Mouse (Mus musculus): ENCODE results near the gene Syk. TPM values are rescaled to one million over a fixed set of nuclear protein-coding genes. Genes with fewer than 3 reads are reported as not detected.

Gene Syk
- polyA plus RNA-seq, 1 experiment from 2014 or later = 4.3 TPM

DNA sequence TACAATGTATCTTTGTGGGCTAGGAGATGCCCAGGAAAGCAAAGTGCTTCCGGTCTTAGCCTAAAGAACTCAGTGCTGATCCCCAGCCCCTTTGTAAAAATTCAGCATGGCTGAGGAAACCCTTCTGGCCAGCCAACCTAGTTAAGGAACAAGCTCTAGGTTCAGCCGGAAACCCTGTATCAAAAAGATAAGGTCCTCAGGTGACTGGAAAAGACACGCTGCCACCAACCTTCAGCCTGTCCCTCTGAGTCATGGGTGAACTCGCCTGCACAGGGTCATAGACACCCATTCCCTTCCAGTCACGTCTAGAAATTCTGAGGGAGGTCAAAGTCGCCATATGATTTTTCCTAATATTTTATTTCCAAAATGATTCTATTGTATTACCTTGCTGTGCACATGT is 109.3 kb downstream of the Syk start:
- no peaks in the 10 kb centered on the region for H3K4me1 ChIP-seq (ENCODE audit: insufficient read depth, low read depth, low read length)
- no peak overlapping the region for H3K4me3 ChIP-seq (ENCODE audit: low read depth, low read length)
- H3K27ac ChIP-seq (ENCODE audit: low read length) = no peak overlapping the region
- no peaks in the 10 kb centered on the region for H3K27me3 ChIP-seq (replicated peaks; ENCODE audit: insufficient read depth, low read length)
- H3K9me3 ChIP-seq (ENCODE audit: low read length) = no peaks in the 10 kb centered on the region
- H3K4me2 ChIP-seq (replicated peaks; ENCODE audit: low read depth, low read length) = no peak overlapping the region
- H3K9ac ChIP-seq (replicated peaks; ENCODE audit: low read depth) = no peak overlapping the region
- H3K36me3 ChIP-seq (ENCODE audit: insufficient read depth, low read length) = no peaks in the 10 kb centered on the region
- WGBS = 78% methylated on average over 6 of the region's 6 CpGs
- TF ChIP-seq CTCF (IDR thresholded peaks at IDR 0.05) = no peak
- TF ChIP-seq EP300 (IDR thresholded peaks at IDR 0.05) = no peak
- DNase-seq (ENCODE audit: low spot score) (no peak), ATAC-seq (no peak)

DNA sequence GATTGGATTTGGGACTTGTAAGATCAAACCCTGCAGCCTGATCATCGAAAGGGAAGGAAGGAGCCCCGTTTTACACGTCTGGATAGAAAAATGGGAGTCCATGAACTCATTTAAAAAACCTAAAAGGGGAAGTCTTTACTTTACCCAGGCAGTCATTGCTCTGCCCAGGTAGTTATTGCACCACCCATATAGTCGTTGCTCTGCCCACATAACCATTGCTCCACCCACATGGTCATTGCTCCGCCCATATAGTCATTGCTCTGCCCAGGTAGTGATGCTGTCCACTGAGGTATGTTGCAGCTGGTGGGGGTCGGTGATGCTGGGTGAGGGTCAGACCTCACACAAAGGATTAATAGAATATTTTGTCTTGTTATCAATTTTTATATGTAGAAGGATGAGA is 111.9 kb downstream of the Syk start:
- H3K4me3 ChIP-seq (ENCODE audit: low read depth, low read length) = no peak overlapping the region
- no peak overlapping the region for H3K4me2 ChIP-seq (replicated peaks; ENCODE audit: low read depth, low read length)
- no peak overlapping the region for H3K9ac ChIP-seq (replicated peaks; ENCODE audit: low read depth)
- TF ChIP-seq EP300 (IDR thresholded peaks at IDR 0.05) = no peak
- TF ChIP-seq CTCF (IDR thresholded peaks at IDR 0.05) = no peak
- no peak overlapping the region for H3K27ac ChIP-seq (ENCODE audit: low read length)
- ATAC-seq (no peak), DNase-seq (ENCODE audit: low spot score) (no peak)
- H3K27me3 ChIP-seq (replicated peaks; ENCODE audit: insufficient read depth, low read length) = no peaks in the 10 kb centered on the region
- 79% methylated on average over 6 of the region's 6 CpGs for WGBS
- no peaks in the 10 kb centered on the region for H3K4me1 ChIP-seq (ENCODE audit: insufficient read depth, low read depth, low read length)
- no peaks in the 10 kb centered on the region for H3K9me3 ChIP-seq (ENCODE audit: low read length)
- H3K36me3 ChIP-seq (ENCODE audit: insufficient read depth, low read length) = no peaks in the 10 kb centered on the region

Other genes with a start within 250 kb of the Syk start
- 0.31 TPM in 2 replicates for gene Diras2, start 51.9 kb upstream of the Syk start, polyA plus RNA-seq (2015; fragmentation: Nextera tagmentation; extraction: Ambion mirVana)